Mouse (Mus musculus) neutrophil, adult 65 days (primary cell): Measurements from ENCODE around the gene H2-DMb2. TPM values are rescaled to one million over a fixed set of nuclear protein-coding genes. Genes with fewer than 3 reads are reported as not detected.

Experiments
- total RNA-seq: library from RNA; stranded (reverse); gene quantifications from 2 replicates; pipeline ENCODE4 v1.2.4, GENCODE M21; 2023

The H2-DMb2 gene
- 18.6 and 19.3 TPM in 2 replicates for total RNA-seq

GRCm38 (mm10) chr17:34143033-34143432, at the start of gene H2-DMb2:
H2-DMb2 (plus strand) TSS chr17:34143307.

GRCm38 (mm10) chr17:34119249-34120179, 23.6 kb upstream of the H2-DMb2 start, which contains the start of gene H2-DMa:
H2-DMa (plus strand) TSS chr17:34119541.

GRCm38 (mm10) chr17:34122188-34122984, 20.7 kb upstream of the H2-DMb2 start, which contains the start of gene Brd2:
Brd2 (minus strand) TSS chr17:34122634.

GRCm38 (mm10) chr17:34152923-34153322, 9.8 kb downstream of the H2-DMb2 start, which contains the start of gene H2-DMb1:
H2-DMb1 (plus strand) TSS chr17:34153072.

GRCm38 (mm10) chr17:34187261-34187916, 44.3 kb downstream of the H2-DMb2 start, which contains the start of the genes Tap1 and Psmb9:
Tap1 (plus strand) TSS chr17:34187553.
Psmb9 (minus strand) TSS chr17:34187764.

GRCm38 (mm10) chr17:34196941-34197894, 54.1 kb downstream of the H2-DMb2 start, which contains the start of gene Psmb8:
Psmb8 (plus strand) TSS chr17:34197721.

Other genes with a start within 250 kb of the H2-DMb2 start
- gene Platr17, start 238.2 kb upstream of the H2-DMb2 start, total RNA-seq, result not detected in 2 replicates
- 33.8 and 48.4 TPM in 2 replicates for gene Daxx, start 233.9 kb upstream of the H2-DMb2 start, total RNA-seq
- 290 and 325 TPM in 2 replicates for gene Tapbp, start 227.4 kb upstream of the H2-DMb2 start, total RNA-seq
- gene Zbtb22, start 227.4 kb upstream of the H2-DMb2 start, total RNA-seq, result 27.9 and 37.3 TPM in 2 replicates
- gene Rgl2, start 213.8 kb upstream of the H2-DMb2 start, total RNA-seq, result 218 and 285 TPM in 2 replicates
- gene Pfdn6, start 203.0 kb upstream of the H2-DMb2 start, total RNA-seq, result 46.9 and 53.4 TPM in 2 replicates
- gene Wdr46, start 202.6 kb upstream of the H2-DMb2 start, total RNA-seq, result 18.3 and 21.6 TPM in 2 replicates
- gene B3galt4, start 191.8 kb upstream of the H2-DMb2 start, total RNA-seq, result 11.3 and 12.8 TPM in 2 replicates
- 56.0 and 70.7 TPM in 2 replicates for gene Vps52, start 187.5 kb upstream of the H2-DMb2 start, total RNA-seq
- gene Rps18, start 187.3 kb upstream of the H2-DMb2 start, total RNA-seq, result 242 and 295 TPM in 2 replicates
- gene H2-K1, start 143.0 kb upstream of the H2-DMb2 start, total RNA-seq, result 1,081 and 1,209 TPM in 2 replicates
- gene Ring1, start 118.6 kb upstream of the H2-DMb2 start, total RNA-seq, result 9.9 and 11.6 TPM in 2 replicates
- 67.8 and 83.5 TPM in 2 replicates for gene H2-Ke6, start 115.2 kb upstream of the H2-DMb2 start, total RNA-seq
- gene Slc39a7, start 111.6 kb upstream of the H2-DMb2 start, total RNA-seq, result 85.8 and 92.4 TPM in 2 replicates
- gene Rxrb, start 111.5 kb upstream of the H2-DMb2 start, total RNA-seq, result 54.6 and 60.1 TPM in 2 replicates
- gene Col11a2, start 103.9 kb upstream of the H2-DMb2 start, total RNA-seq, result 6.9 and 9.1 TPM in 2 replicates
- 1.6 and 2.5 TPM in 2 replicates for gene H2-Oa, start 51.0 kb upstream of the H2-DMb2 start, total RNA-seq
- gene H2-DMa, start 23.8 kb upstream of the H2-DMb2 start, total RNA-seq, result 37.1 and 59.5 TPM in 2 replicates
- 207 and 226 TPM in 2 replicates for gene Brd2, start 20.7 kb upstream of the H2-DMb2 start, total RNA-seq
- 22.2 and 30.6 TPM in 2 replicates for gene H2-DMb1, start 9.8 kb downstream of the H2-DMb2 start, total RNA-seq
- 51.1 and 63.7 TPM in 2 replicates for gene Tap1, start 44.2 kb downstream of the H2-DMb2 start, total RNA-seq
- 80.5 and 98.6 TPM in 2 replicates for gene Psmb9, start 44.5 kb downstream of the H2-DMb2 start, total RNA-seq
- 78.8 and 79.3 TPM in 2 replicates for gene Psmb8, start 54.4 kb downstream of the H2-DMb2 start, total RNA-seq
- 72.1 and 96.2 TPM in 2 replicates for gene Tap2, start 60.2 kb downstream of the H2-DMb2 start, total RNA-seq
- gene H2-Ob, start 95.6 kb downstream of the H2-DMb2 start, total RNA-seq, result 1.6 and 2.7 TPM in 2 replicates
- 15.7 and 37.9 TPM in 2 replicates for gene H2-Ab1, start 114.4 kb downstream of the H2-DMb2 start, total RNA-seq
- gene H2-Aa, start 144.5 kb downstream of the H2-DMb2 start, total RNA-seq, result 18.1 and 28.1 TPM in 2 replicates
- 10.8 and 19.1 TPM in 2 replicates for gene H2-Eb1, start 162.6 kb downstream of the H2-DMb2 start, total RNA-seq
- not detected in 2 replicates for gene H2-Eb2, start 182.4 kb downstream of the H2-DMb2 start, total RNA-seq
- gene Btnl2, start 211.5 kb downstream of the H2-DMb2 start, total RNA-seq, result 2.8 and 3.5 TPM in 2 replicates
- not detected in 2 replicates for gene Btnl1, start 233.8 kb downstream of the H2-DMb2 start, total RNA-seq